Mouse (Mus musculus) inflammation-experienced regulatory T-cells (primary cell): ENCODE measurements around the gene Fam171a2. TPM values are rescaled to one million over a fixed set of nuclear protein-coding genes. Genes with fewer than 3 reads are reported as not detected.

ENCODE experiments used
- polyA plus RNA-seq, 2 experiments: library from polyadenylated mRNA; unstranded; fragments of 100-300 nt; shearing (Covaris generic); gene quantifications; one replicate each; pipeline ENCODE4 v1.2.1; 2017

Fam171a2 gene
- polyA plus RNA-seq = under 1 TPM; 0.70 to 0.88 TPM

DNA sequence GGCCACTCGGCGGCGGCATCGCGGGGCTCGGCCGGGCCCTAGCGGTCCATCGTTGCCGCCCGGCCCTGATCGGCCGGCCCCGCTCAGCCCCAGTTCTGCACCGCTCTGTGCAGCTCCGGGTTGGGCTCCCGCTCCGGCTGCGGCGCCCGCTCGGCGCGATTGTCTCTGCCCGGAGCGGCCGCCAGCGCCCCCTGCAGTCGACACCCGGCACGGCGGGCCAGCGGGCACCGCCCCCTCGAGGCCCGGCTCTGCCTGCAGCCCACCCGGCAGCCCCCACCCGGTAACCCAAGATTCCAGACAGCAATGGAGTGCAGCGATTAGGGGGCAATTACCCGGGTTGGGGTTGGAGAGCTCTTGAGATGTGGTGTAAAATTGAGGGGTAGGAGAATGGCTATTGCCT lies at the start of gene Fam171a2:
Gene Fam171a2 (minus strand): TSS at position 186 of the 400 bp plus-strand sequence.

DNA sequence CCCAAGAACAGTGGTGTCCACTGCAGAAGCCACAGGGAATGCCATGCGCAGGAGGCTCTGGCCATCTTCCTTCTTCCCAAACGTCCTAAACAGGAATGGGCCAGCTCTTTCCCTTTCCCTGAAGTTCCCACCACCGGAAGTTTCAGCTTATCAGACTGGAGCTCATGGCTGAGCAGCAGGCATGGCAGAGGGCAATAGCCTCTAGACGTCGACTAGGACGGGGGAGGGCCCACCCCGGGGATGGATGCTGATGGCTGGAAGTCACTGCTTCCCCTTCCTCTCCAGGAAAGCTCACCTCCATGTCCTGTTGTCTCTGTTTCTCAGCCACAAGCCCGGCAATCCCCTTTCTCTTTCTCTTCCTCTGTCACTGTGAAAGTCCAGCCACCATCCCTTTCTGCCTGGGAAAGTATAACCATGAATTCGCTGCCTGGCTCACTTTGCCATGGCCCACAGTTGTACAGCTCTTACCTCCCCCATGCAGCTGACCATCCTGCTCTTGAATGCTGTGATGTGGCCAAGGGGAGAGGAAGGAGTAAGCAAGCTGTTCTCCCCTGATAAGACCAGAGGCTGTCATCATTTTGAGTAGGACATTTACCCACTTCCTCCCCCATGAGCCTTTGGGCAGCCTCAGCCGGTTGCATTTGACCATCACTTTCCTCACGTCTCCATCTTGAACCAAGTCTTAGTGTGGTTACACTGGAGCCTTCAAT lies 22.3 kb upstream of the Fam171a2 start, which contains the start of gene Itga2b:
Gene Itga2b (minus strand): TSS at position 475 of the 710 bp plus-strand sequence.

GRCm38 (mm10) chr11:102430121-102431017 lies 17.1 kb downstream of the Fam171a2 start, which contains the start of gene Grn:
Gene Grn (plus strand): TSS chr11:102430315.

DNA sequence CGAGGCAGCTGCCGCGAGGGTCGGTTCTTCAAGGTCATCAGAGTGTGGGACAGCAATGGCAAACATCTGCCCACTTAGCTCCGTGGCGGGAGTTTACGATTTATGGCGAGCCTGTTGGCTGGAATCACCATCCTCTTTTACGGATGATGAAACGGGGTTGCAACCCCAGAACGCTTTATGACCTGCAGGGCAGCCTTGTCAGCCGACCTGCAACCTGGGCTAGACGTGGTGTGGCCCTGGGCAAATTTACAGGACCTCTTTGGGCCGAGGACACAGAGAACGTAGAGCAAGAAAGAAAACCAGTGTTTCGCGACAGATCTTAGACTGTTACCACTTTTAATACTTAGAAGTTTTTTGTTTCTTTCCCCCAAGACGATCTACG lies 39.7 kb downstream of the Fam171a2 start, which contains the start of gene Slc25a39:
Gene Slc25a39 (minus strand): TSS at position 113 of the 382 bp plus-strand sequence.

DNA sequence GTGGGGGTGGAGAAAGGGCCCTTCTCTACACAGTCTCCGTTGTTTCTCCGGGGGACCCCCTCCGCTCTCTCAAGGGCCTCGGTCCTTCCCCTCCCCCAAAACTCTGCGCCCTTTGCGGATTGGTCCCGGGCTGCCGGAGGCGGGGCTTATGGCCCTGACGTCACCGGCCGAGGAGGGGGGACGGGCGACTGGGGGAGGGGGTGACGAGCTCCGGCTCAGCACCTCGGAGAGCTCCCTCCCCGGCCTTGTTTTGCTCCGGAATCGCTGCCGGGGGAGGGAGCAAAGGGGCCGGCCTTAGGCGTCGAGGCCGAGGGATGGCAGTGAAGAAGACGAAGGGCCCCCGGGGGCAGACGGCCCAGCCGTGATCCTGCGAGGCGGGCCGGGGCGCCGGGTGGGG lies 54.2 kb downstream of the Fam171a2 start, which contains the start of gene Rundc3a:
Gene Rundc3a (plus strand): TSS at position 166 of the 397 bp plus-strand sequence.

Other genes starting within 250 kb of the Fam171a2 start
- gene Hdac5, start 217.5 kb downstream of the Fam171a2 start, polyA plus RNA-seq = 10 to 100 TPM; 21.2 to 52.7 TPM
- 1 to 10 TPM in 1 of 2 experiments, under 1 TPM in 1; 0.36 to 1.0 TPM for gene BC030867, start 198.8 kb downstream of the Fam171a2 start, polyA plus RNA-seq
- not detected for gene Asb16, start 178.9 kb downstream of the Fam171a2 start, polyA plus RNA-seq
- gene Tmub2, start 162.8 kb downstream of the Fam171a2 start, polyA plus RNA-seq = 10 to 100 TPM; 58.4 to 59.3 TPM
- 10 to 100 TPM; 14.7 to 17.3 TPM for gene Atxn7l3, start 151.1 kb downstream of the Fam171a2 start, polyA plus RNA-seq
- 100 to 1,000 TPM; 122 to 151 TPM for gene Ubtf, start 127.9 kb downstream of the Fam171a2 start, polyA plus RNA-seq
- under 1 TPM in 1 of 2 experiments, not detected in 1; 0.13 TPM for gene Slc4a1, start 81.5 kb downstream of the Fam171a2 start, polyA plus RNA-seq
- 10 to 100 TPM; 15.9 to 27.0 TPM for gene Rundc3a, start 54.3 kb downstream of the Fam171a2 start, polyA plus RNA-seq
- gene Slc25a39, start 39.7 kb downstream of the Fam171a2 start, polyA plus RNA-seq = 10 to 100 TPM; 72.9 to 85.5 TPM
- 10 to 100 TPM; 43.3 to 59.5 TPM for gene Grn, start 17.4 kb downstream of the Fam171a2 start, polyA plus RNA-seq
- gene Itga2b, start 22.4 kb upstream of the Fam171a2 start, polyA plus RNA-seq = 1 to 10 TPM in 1 of 2 experiments, not detected in 1; 1.4 TPM
- gene Gpatch8, start 108.7 kb upstream of the Fam171a2 start, polyA plus RNA-seq = 10 to 100 TPM; 55.5 to 64.2 TPM
- gene Gm11627, start 131.8 kb upstream of the Fam171a2 start, polyA plus RNA-seq = under 1 TPM in 1 of 2 experiments, not detected in 1; 0.84 TPM
- gene Fzd2, start 156.7 kb upstream of the Fam171a2 start, polyA plus RNA-seq = under 1 TPM in 1 of 2 experiments, not detected in 1; 0.15 TPM
- gene Meioc, start 216.0 kb upstream of the Fam171a2 start, polyA plus RNA-seq = not detected